Mouse (Mus musculus) brain, embryonic 14.5 days (tissue): Measurements from ENCODE around the gene Tmem38b.

Source experiments
- CTCF ChIP-seq: fragments of 200-500 bp; IDR thresholded peaks from 2 replicates; pipeline ENCODE4 v1.5.1; 2012; ENCODE audit warnings: inconsistent platforms, mild to moderate bottlenecking, moderate library complexity, borderline replicate concordance; ENCODE audit not compliant: insufficient read depth, insufficient read length; ENCODE audit errors: extremely low read depth
- POLR2A ChIP-seq: fragments of 200-500 bp; IDR thresholded peaks from 2 replicates; pipeline ENCODE4 v1.6.1; 2012; ENCODE audit warnings: mild to moderate bottlenecking, inconsistent platforms, borderline replicate concordance; ENCODE audit not compliant: poor library complexity, insufficient read depth, insufficient read length, severe bottlenecking; ENCODE audit errors: extremely low read depth

DNA sequence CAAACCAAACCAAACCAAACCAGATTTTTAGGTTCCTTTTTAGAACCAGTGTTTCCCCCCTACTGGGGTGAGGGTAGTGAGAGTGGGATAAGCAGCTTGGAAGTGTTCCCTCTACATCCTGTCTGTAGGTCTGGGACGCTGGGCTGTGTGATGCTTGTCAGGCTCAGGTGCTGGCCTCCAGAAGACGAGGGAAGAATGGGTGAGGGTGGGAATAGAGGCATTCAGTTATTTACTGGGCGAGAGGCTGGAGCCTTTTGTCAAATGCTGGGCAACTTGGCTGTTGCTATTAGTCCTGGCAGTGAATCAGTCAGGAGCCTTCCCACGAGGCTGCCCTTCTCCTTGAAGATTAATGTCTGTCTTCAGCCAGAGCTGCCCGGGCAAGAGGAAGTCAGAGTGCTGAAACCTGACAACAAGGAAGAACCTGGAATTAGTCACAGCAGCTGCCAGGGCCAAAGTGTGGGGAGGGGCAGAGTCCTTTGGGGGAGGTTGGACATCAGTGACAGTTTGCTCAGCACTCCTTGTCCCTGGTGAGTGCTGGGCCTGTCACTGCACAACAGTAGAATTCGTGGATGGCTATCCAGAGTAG, 74.6 kb downstream of the Tmem38b start:
- TF ChIP-seq CTCF (no peak), POLR2A (no peak)
